Mouse (Mus musculus) left cerebral cortex, adult 8-10 months (tissue): Measurements from ENCODE around the gene Tbl1x. TPM values are rescaled to one million over a fixed set of nuclear protein-coding genes. Genes with fewer than 3 reads are reported as not detected.
"Not testable (repeated sequence)": the region's sequence is repeated elsewhere in the genome, so short reads cannot be mapped to it uniquely, and the experiment has no call there.

Source experiments
- DNase-seq, 2 experiments: peaks; one replicate each; pipeline ENCODE4 v3.0.0; 2022; ENCODE audit warnings: low spot score in 2 of 2
- total RNA-seq, 4 experiments: library from RNA; stranded (reverse); gene quantifications; 2 replicates each; pipeline ENCODE4 v1.2.4; 2022

Gene Tbl1x
- 10 to 100 TPM; 49.0 to 56.6 (median 53.3) TPM for total RNA-seq

DNA sequence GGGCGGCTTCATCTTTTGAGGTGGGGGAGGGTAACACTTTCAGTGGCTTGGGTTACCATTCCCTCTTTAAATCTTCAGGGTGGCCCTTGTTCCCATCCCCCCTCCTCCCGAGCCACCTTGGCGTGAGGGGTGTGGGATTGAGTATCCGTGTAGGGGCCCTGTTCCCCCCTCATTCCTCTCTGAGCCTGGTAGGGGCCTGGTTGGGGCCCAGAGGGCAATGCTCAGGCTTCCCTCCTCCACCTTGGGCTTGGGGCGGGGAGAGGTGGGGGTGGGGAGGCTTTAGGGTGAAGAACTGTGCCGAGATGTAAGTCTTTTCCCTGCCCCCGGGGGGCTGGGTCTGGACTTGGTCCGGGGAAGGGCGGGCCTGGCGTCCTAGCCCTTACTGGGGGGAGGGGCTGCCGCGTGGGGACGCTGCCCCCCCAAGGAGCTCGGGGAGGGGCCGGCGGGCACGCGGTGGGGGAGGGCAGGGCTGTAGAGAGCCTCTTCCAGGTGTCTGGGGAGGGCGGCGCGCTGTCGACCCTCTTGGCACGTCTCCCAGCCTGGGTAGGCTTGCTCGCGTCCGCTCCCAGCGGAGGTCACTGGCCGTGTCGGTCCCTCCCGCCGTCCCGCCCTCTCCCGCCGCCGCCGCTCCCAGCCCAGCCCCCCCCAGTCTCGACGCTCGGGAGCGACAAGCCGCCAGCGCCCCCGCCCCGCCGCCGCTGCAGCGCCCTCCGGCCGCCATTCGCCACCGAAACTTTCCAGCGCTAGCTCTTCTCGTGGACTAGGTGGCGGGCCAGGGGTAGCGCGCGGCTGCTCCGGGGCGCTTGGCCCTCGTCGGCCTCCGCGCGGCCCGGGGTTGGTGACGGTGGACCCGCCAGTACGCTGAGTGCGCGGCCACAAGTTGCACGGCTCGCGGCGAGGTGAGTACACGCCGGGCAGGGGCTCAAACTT is at the start of gene Tbl1x:
Tbl1x (plus strand) TSS at position 643 of the 930 bp plus-strand sequence.
- peak; percentile 25 to 59 for DNase-seq

DNA sequence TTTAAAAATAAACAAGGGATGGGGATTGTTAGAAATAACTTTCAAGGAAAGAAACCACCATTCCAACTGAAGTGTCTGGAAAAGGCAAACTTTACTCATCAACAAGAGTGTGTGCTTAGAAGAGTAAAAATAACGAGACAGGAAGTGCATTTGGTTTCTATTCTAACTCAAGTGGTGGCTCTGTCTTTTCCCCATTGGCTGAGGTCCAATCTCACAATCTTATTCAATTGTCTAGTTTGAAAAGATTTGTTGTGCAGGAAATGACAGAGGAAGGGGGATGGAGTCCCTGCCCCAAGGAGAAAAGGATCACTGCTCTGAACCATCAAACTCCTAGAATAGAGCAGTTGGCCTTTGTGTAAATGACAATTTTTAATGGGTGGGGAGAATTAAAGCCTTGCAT is 41.6 kb upstream of the Tbl1x start:
- no peak for DNase-seq

GRCm38 (mm10) chrX:77472858-77473257 is 38.0 kb upstream of the Tbl1x start:
- DNase-seq: no peak

GRCm38 (mm10) chrX:77473511-77473910 is 37.3 kb upstream of the Tbl1x start:
- DNase-seq: no peak

GRCm38 (mm10) chrX:77474551-77474950 is 36.3 kb upstream of the Tbl1x start:
- no peak for DNase-seq

DNA sequence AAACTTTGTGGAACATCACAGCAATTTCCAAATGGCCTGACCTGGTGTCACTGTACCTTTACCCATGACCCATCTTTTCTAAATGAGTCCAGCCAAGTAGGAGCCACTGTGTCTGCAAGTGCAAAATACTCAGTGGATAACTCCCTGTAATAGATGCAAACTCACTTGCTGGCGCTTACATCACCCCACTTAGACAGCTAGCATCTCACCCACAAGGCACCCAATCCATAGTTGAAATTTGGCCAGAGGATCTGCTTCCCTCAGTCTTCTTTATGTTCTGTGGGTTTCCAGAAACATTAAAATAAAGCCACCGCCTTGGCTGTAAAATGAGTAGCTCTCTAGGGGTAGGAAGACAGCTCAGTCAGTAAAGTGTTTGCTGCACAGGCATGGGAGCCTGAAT is 33.3 kb upstream of the Tbl1x start:
- DNase-seq: peak in 1 of 2 experiments; percentile 7

DNA sequence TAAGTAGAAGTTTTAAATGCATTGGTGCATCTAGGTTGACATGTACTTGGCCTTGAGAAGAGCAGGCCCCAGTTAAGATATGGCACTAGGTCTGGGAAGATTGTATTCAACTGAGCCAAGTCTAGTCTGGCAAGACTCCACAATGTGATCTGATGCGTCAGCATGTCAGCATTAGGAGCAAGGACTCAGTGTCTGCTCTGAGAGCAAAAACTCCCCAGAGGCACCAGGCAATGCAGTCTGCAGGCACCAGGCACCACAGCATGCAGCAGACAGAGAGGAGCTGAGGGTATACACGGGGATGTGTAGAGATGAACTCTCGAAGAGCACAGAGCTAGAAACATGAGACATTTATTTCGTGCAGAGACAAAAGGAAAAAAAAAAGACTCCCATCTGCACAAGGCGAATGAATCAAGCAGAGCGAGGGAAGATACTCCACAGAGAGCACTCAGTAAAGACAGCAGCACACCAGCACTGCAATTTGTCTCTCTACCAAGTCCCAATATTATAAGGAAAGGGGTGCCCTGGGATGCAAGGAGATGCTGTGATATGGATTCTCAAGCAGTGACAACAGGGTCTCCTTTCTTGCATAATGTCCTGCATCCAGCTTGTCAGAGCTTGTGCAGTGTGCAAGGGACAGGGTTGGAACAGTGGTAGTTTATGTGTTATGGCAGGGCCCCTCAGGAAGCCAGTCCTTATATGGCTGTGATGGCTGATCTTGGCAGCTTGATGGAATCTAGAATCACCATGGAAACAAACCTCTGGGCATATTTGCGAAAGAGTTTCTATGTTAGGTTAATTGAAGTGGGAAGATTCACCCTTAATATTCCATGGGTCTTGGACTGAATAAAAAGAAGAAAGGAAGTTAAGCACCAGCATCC is 22.7 kb upstream of the Tbl1x start:
- peak in 1 of 2 experiments; percentile 8 for DNase-seq

- DNase-seq: no peak
Observed at GRCm38 (mm10) chrX:77490127-77490526, 20.7 kb upstream of the Tbl1x start.

GRCm38 (mm10) chrX:77509149-77509548 is 1.7 kb upstream of the Tbl1x start:
- DNase-seq: peak; percentile 58 to 69

- peak in 1 of 2 experiments; percentile 22 for DNase-seq
Observed at GRCm38 (mm10) chrX:77509776-77510175, 1.0 kb upstream of the Tbl1x start.

- peak in 1 of 2 experiments; percentile 15 for DNase-seq
Observed at GRCm38 (mm10) chrX:77511301-77511993, 634 bp downstream of the Tbl1x start.

GRCm38 (mm10) chrX:77511994-77512485 is 1.2 kb downstream of the Tbl1x start:
- peak in 1 of 2 experiments; percentile 11 for DNase-seq

GRCm38 (mm10) chrX:77517274-77518085 is 6.7 kb downstream of the Tbl1x start:
- no peak for DNase-seq

GRCm38 (mm10) chrX:77518929-77519328 is 8.1 kb downstream of the Tbl1x start:
- DNase-seq: no peak

DNA sequence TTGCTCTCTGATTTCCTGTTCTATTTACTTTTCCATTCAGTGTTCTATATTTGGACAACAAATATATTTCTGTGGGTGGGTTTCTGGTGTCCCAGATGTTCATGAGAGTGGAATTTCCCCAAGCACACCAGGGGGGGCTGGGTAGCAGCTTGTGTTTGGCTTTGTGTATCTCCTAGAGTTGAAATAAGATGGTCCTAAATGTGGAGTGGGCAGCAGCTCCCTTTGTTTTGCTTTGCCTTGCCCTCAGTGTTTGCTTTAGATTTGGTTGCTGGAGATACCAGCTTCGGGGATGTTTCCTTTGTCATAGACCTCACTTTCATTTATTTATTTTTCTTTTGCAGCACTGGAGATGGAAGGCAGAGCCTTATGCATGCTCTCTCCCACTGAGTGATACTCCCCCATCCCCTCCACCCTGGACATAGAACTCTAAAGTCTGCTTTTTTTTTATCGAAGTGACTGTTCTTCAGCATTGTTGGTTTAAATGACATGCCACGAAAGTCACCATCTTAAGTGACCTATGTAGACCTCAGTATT is 12.1 kb downstream of the Tbl1x start:
- no peak for DNase-seq

- DNase-seq: no peak
Observed at GRCm38 (mm10) chrX:77525179-77525578, 14.4 kb downstream of the Tbl1x start.

DNA sequence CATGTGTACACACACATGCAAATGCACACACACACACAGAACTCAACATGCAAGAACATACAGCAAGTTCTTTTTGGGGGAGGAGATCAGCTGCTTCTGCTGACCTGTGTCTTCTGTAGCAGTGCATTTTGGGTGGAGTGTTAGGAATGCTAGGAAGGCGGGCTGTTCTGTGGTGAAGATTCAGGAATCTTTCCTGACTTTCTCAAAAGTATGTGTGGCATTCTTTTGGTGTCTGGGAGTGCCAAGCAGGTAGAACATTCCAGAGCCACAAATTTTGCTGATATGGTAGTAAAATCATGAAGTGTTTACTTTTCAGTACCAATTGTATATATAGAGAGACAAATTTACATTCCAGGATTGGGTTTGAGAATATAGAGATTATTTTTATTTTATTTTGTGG is 17.6 kb downstream of the Tbl1x start:
- no peak for DNase-seq

DNA sequence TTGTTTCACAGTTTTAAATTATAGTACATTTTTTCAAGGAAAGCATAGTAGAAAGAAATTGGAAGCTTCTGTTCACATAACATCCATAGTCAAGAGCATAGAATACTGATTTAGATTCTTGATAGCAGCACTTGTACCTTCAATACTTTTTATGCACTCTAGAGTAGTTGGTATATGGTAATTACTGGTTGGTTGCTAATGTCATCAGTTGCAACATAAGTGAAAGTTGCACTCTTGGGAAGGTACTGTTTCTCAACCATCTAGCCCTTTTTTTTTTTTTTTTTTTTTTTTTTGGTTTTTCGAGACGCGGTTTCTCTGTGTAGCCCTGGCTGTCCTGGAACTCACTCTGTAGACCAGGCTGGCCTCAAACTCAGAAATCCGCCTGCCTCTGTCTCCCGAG is 20.2 kb downstream of the Tbl1x start:
- no peak for DNase-seq

DNA sequence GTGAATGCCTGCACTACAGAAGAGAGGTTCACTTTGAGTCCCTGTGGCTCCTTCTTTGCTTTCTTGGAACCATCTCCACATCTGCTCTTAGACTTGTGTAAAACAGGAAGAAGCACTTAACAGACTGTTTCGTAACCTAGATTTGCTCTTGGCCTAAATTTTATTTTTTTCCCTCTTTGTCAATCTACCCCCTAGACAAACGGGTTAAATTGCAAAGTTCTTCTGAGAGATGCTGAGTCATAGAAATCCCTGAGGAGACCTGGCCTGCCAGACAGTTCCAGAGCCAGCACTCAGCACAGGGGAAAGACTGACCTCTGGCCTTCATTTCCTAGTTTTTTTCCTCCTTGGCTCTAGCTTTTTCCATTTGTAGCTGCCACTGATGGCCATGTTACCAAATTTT is 23.1 kb downstream of the Tbl1x start:
- DNase-seq: no peak

- DNase-seq: not testable (repeated sequence)
Observed at GRCm38 (mm10) chrX:77539770-77540169, 29.0 kb downstream of the Tbl1x start.
